ENCODE assay signal across 8 mouse cellular contexts in genomic region chr1:92378741-92379509, GRCm38 (mm10).
DNase-seq lines count a peak whose midpoint lies in the region; ATAC-seq and TF ChIP-seq lines count a peak whose summit lies in the region.

No protein-coding gene starts in this region.

- intact Hi-C loops in heart, postnatal 36 days (cut with DNase I): no loop called here

- H3K4me1 ChIP-seq in lung, embryonic 14.5 days (ENCODE audit: insufficient read depth): no peaks in the 10 kb centered on the region

- no peak overlapping the region for H3K4me3 ChIP-seq in lung, embryonic 14.5 days (ENCODE audit: low read depth, low read length)

- peak; percentile 10 to 15 for DNase-seq in adrenal gland, postnatal 36 days
- no peak for DNase-seq in adrenal gland, postnatal 10 days
- peak; percentile 17 for DNase-seq in embryo, embryonic 9.5 days (ENCODE audit: extremely low spot score)
- DNase-seq in heart, postnatal 36 days: peak; percentile 22 to 54
- DNase-seq in lung, embryonic 14.5 days: peak; percentile 70
- DNase-seq in layer of hippocampus, adult 9-10 months (ENCODE audit: low spot score): no peak
- no peak for DNase-seq in layer of hippocampus, adult 9-11 months

- no peak for TF ChIP-seq CTCF in lung, embryonic 14.5 days (IDR thresholded peaks at IDR 0.05; ENCODE audit: low read depth)

- no peak overlapping the region for H3K4me2 ChIP-seq in lung, embryonic 14.5 days

- H3K9me3 ChIP-seq in lung, embryonic 14.5 days (ENCODE audit: low read depth, low read length): no peaks in the 10 kb centered on the region

- H3K36me3 ChIP-seq in lung, embryonic 14.5 days (ENCODE audit: insufficient read depth): no peaks in the 10 kb centered on the region

- WGBS in lung, embryonic 14.5 days: 56% methylated on average over 8 of the region's 8 CpGs

- peak overlapping the region; percentile 64 for H3K27ac ChIP-seq in lung, embryonic 14.5 days (ENCODE audit: low read depth)

- H3K27me3 ChIP-seq in lung, embryonic 14.5 days (ENCODE audit: insufficient read depth, low read length): no peaks in the 10 kb centered on the region

- no peak overlapping the region for H3K9ac ChIP-seq in lung, embryonic 14.5 days

- ATAC-seq in lung, embryonic 14.5 days (ENCODE audit: insufficient read depth): peak; percentile 88
- ATAC-seq in inflammation-experienced regulatory T-cells, adult 6 months: no peak

Comparison
In these comparisons a context has a peak if more than half of its experiments do, and no peak if none do; other contexts are left out.
1. DNase-seq: peak in adrenal gland, postnatal 36 days (2 of 2), embryo, embryonic 9.5 days (single experiment), heart, postnatal 36 days (2 of 2) and lung, embryonic 14.5 days (single experiment); none in adrenal gland, postnatal 10 days (single experiment), layer of hippocampus, adult 9-10 months (single experiment) and layer of hippocampus, adult 9-11 months (single experiment).